Mouse (Mus musculus) erythroblast, adult 5-6 weeks (primary cell): ENCODE results near the gene Nkx2-5. TPM values are rescaled to one million over a fixed set of nuclear protein-coding genes. Genes with fewer than 3 reads are reported as not detected.

ENCODE experiments used
- ATAC-seq: replicated peaks from 2 replicates; pipeline ENCODE4 v1.8.0; 2016; ENCODE audit warnings: moderate number of reproducible peaks, mild to moderate bottlenecking, moderate TSS enrichment, inconsistent platforms; ENCODE audit not compliant: poor library complexity, low FRiP score, severe bottlenecking
- total RNA-seq, 2 experiments: library from RNA; stranded (forward) in 1 of 2; stranded (reverse) in 1 of 2; fragments of 150-400 nt in 1 of 2; fragments of 200-764, 138-1000 nt in 1 of 2; gene quantifications; 2 replicates each; pipeline versions ENCODE4 v1.2.3 to v1.2.4; 2015 to 2017; ENCODE audit warnings: low replicate concordance in 2 of 2

The Nkx2-5 gene
- total RNA-seq, 2 experiments from 2014 or later: not detected

DNA sequence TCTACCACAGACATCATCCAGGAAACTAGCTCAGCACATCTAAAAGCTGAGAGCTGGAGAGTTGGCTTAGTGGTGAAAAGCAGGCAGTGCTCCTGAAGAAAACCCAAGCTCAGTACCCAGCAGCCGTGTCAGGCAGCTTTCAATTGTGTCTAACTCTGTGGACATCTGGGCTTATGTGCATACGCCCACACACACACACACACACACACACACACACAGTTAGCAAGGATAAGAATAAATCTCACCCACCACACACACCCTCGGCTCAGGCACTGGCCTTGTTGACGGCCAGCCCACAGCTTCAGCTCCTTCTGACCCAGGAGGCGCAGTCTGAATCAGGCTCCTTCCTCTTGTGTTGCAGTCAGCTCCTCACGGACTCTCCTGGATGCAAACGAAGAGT, 53.2 kb downstream of the Nkx2-5 start:
- ATAC-seq: no peak

DNA sequence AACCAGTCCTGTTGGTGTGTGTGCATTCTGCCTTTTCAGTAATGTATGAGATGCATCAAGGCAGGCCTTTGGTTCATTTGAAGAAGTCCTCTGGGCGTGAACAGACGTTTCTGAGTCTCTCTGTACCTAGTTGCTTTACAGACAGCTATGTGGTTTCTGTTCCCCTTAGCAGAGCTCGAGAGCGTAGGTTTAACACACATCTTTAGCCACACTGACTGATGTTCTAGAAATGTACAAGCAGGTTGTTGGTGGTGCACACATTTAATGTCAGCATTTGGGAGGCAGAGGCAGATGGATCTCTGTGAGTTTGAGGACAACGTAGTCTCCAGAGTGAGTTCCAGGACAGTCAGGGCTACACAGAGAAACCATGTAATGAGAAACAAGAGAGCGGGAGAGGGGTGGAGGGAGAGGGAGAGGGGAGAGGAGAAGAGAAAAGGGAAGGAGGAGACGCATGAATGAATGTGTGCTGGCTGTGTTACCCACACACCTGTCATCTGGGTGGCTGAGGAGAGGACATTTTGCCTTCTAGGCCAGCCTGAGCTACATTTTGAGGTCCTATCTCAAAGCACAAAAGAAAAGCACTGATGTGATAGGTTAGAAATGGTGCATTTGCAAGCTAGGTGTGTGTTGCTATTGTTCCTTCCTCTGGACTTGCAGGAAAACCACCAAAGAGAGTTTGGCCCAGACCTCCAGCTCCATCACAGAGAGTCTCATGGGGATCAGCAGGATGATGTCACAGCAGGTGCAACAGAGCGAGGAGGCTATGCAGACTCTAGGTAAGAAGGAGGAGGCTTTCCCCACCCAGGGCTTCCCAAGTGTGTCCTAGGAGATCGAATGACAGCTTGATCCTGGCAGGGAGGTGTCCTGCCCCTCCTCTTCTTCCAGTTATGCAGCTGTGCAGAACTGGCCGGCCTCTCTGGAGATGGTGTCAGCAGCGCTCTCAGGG, 54.3 kb downstream of the Nkx2-5 start:
- ATAC-seq: no peak

DNA sequence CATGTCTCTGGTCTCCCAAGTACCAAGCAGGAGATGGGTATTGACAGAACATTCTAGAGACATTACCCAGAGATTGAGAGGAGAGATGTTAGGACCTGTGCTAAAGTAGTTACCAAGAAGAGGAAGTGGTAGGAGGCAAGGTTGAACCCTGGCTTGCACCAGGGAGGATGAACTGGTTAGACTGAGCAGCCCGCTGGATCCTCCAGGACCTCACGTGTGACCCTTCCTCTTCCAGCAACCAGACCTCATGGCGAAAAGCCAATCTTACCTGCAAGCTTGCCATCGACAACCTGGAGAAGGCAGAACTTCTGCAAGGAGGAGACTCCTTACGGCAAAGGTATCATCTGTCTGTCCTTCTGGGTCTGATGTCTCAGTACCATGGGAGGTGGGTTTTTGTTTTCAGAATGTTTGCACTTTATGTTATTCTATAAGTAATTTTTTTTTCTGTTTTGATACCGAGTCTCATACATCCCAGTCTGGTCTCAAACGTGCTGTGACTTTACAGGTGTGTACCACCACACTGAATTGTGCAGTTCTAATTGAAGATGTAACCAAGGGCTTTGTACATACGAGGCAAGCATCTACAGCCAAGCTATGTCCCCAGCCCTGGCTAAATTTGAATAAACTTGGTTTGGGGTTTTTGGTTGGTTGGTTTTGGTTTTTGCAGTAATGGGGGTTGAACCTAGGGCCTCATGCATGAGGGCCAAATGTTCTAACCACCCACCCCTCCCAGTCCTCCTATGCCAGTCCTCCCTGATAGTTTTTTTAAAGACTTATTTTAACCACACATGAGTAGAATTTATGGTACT, 55.1 kb downstream of the Nkx2-5 start:
- ATAC-seq: no peak

DNA sequence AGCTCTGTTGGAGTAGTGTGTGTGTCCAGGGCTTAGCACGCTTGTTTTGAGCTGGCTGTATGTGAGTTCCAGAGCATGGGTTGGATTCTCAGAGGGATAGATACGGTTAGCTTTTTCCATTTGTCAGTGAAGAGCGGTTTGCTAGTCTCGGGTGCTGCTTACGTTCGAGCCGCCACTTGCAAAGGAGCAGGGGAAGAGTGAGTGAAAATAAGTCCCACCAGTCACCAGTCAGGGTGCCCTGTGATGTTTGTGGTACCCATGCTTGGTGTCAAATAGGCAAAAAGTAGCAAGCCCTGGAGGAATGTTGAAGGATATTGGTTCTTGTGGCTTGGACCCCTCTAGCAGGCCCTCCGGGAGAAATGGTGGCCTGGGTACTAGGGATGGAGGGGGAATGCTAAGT, 55.8 kb downstream of the Nkx2-5 start:
- no peak for ATAC-seq

Other genes with a start within 250 kb of the Nkx2-5 start
- 119 and 130 TPM in 2 replicates for gene Atp6v0e, start 181.8 kb downstream of the Nkx2-5 start, total RNA-seq (2015; ENCODE audit: low replicate concordance)
- 100 and 176 TPM in 2 replicates for gene Atp6v0e, start 181.8 kb downstream of the Nkx2-5 start, total RNA-seq (2017; ENCODE audit: low replicate concordance)
- 25.9 and 33.4 TPM in 2 replicates for gene Crebrf, start 129.4 kb downstream of the Nkx2-5 start, total RNA-seq (2015; ENCODE audit: low replicate concordance)
- gene Crebrf, start 129.4 kb downstream of the Nkx2-5 start, total RNA-seq (2017; ENCODE audit: low replicate concordance): 65.0 and 158 TPM in 2 replicates
- gene Bnip1, start 63.9 kb downstream of the Nkx2-5 start, total RNA-seq (2015; ENCODE audit: low replicate concordance): 1.2 and 7.1 TPM in 2 replicates
- gene Bnip1, start 63.9 kb downstream of the Nkx2-5 start, total RNA-seq (2017; ENCODE audit: low replicate concordance): 6.4 and 8.3 TPM in 2 replicates
- 3.3 and 5.6 TPM in 2 replicates for gene Kifc5b, start 72.1 kb upstream of the Nkx2-5 start, total RNA-seq (2015; ENCODE audit: low replicate concordance)
- 18.9 and 30.1 TPM in 2 replicates for gene Kifc5b, start 72.1 kb upstream of the Nkx2-5 start, total RNA-seq (2017; ENCODE audit: low replicate concordance)
- gene Phf1, start 88.0 kb upstream of the Nkx2-5 start, total RNA-seq (2015; ENCODE audit: low replicate concordance): 4.0 TPM in 2 replicates
- 2.5 and 4.1 TPM in 2 replicates for gene Phf1, start 88.0 kb upstream of the Nkx2-5 start, total RNA-seq (2017; ENCODE audit: low replicate concordance)
- 33.6 and 59.6 TPM in 2 replicates for gene Cuta, start 94.6 kb upstream of the Nkx2-5 start, total RNA-seq (2015; ENCODE audit: low replicate concordance)
- 10.2 and 14.4 TPM in 2 replicates for gene Cuta, start 94.6 kb upstream of the Nkx2-5 start, total RNA-seq (2017; ENCODE audit: low replicate concordance)
- gene Syngap1, start 96.2 kb upstream of the Nkx2-5 start, total RNA-seq (2015; ENCODE audit: low replicate concordance): 0.42 and 2.5 TPM in 2 replicates
- gene Syngap1, start 96.2 kb upstream of the Nkx2-5 start, total RNA-seq (2017; ENCODE audit: low replicate concordance): 0.60 and 5.3 TPM in 2 replicates
- 1.3 TPM in 1 of 2 replicates, not detected in the other for gene Zbtb9, start 128.2 kb upstream of the Nkx2-5 start, total RNA-seq (2015; ENCODE audit: low replicate concordance)
- gene Zbtb9, start 128.2 kb upstream of the Nkx2-5 start, total RNA-seq (2017; ENCODE audit: low replicate concordance): 5.3 and 6.0 TPM in 2 replicates
- 28.6 and 38.5 TPM in 2 replicates for gene Bak1, start 184.0 kb upstream of the Nkx2-5 start, total RNA-seq (2015; ENCODE audit: low replicate concordance)
- gene Bak1, start 184.0 kb upstream of the Nkx2-5 start, total RNA-seq (2017; ENCODE audit: low replicate concordance): 6.7 and 17.0 TPM in 2 replicates
- gene Itpr3, start 212.3 kb upstream of the Nkx2-5 start, total RNA-seq (2015; ENCODE audit: low replicate concordance): 0.42 and 1.2 TPM in 2 replicates
- 1.1 and 1.4 TPM in 2 replicates for gene Itpr3, start 212.3 kb upstream of the Nkx2-5 start, total RNA-seq (2017; ENCODE audit: low replicate concordance)